Mouse (Mus musculus): ENCODE data around the gene Catsper1. TPM values are rescaled to one million over a fixed set of nuclear protein-coding genes. Genes with fewer than 3 reads are reported as not detected.

The Catsper1 gene
- total and polyA plus RNA-seq, 2 experiments = not detected

- 90% methylated on average over 6 of the region's 6 CpGs for WGBS
- Histone ChIP-seq H3K4me1 (ENCODE audit: control insufficient read depth, insufficient read depth, low read length) (no peaks in the 10 kb centered on the region), H3K4me3 (ENCODE audit: insufficient read depth, low read depth, low read length) (no peak overlapping the region), H3K27ac (replicated peaks; ENCODE audit: insufficient read depth, low read depth, low read length) (no peak overlapping the region), H3K79me2 (ENCODE audit: control insufficient read depth, insufficient read depth, low read length) (no peaks in the 10 kb centered on the region), H3K9ac (ENCODE audit: low read depth, low read length) (no peak overlapping the region), H3K27me3 (ENCODE audit: control insufficient read depth, insufficient read depth, low read length) (peaks cover 3% of the 10 kb centered on the region; the same call in 1 of the 2 replicates), H3K36me3 (ENCODE audit: control insufficient read depth, insufficient read depth, low read length) (no peaks in the 10 kb centered on the region)
- TF ChIP-seq CTCF (IDR thresholded peaks at IDR 0.05; ENCODE audit: low read depth, low read length) (no peak), POLR2A (IDR thresholded peaks at IDR 0.05; ENCODE audit: extremely low read depth, insufficient read depth, low read length) (no peak)
- no peak for DNase-seq (ENCODE audit: extremely low read depth, low read depth, low spot score)
These were observed 35.0 kb upstream of the Catsper1 start for GRCm38 (mm10) chr19:5300588-5300987.

- WGBS = 28% methylated on average over 4 of the region's 4 CpGs
- H3K27me3 ChIP-seq (ENCODE audit: control insufficient read depth, insufficient read depth, low read length) = peaks cover 11% of the 10 kb centered on the region
- H3K4me1 ChIP-seq (ENCODE audit: control insufficient read depth, insufficient read depth, low read length) = no peaks in the 10 kb centered on the region
- no peak overlapping the region for H3K4me3 ChIP-seq (ENCODE audit: insufficient read depth, low read depth, low read length)
- no peaks in the 10 kb centered on the region for H3K79me2 ChIP-seq (ENCODE audit: control insufficient read depth, insufficient read depth, low read length)
- no peak overlapping the region for H3K9ac ChIP-seq (ENCODE audit: low read depth, low read length)
- TF ChIP-seq POLR2A (IDR thresholded peaks at IDR 0.05; ENCODE audit: extremely low read depth, insufficient read depth, low read length) = no peak
- TF ChIP-seq CTCF (IDR thresholded peaks at IDR 0.05; ENCODE audit: low read depth, low read length) = peak; percentile 68
- H3K27ac ChIP-seq (replicated peaks; ENCODE audit: insufficient read depth, low read depth, low read length) = no peak overlapping the region
- DNase-seq (ENCODE audit: extremely low read depth, low read depth, low spot score) = no peak
- no peaks in the 10 kb centered on the region for H3K36me3 ChIP-seq (ENCODE audit: control insufficient read depth, insufficient read depth, low read length)
These were observed 33.1 kb upstream of the Catsper1 start for GRCm38 (mm10) chr19:5302455-5302854.

GRCm38 (mm10) chr19:5306279-5306678 lies 29.3 kb upstream of the Catsper1 start:
- no peaks in the 10 kb centered on the region for H3K4me1 ChIP-seq (ENCODE audit: control insufficient read depth, insufficient read depth, low read length)
- TF ChIP-seq POLR2A (IDR thresholded peaks at IDR 0.05; ENCODE audit: extremely low read depth, insufficient read depth, low read length) (no peak), CTCF (IDR thresholded peaks at IDR 0.05; ENCODE audit: low read depth, low read length) (no peak)
- H3K27ac ChIP-seq (replicated peaks; ENCODE audit: insufficient read depth, low read depth, low read length) = no peak overlapping the region
- H3K4me3 ChIP-seq (ENCODE audit: insufficient read depth, low read depth, low read length) = no peak overlapping the region
- H3K79me2 ChIP-seq (ENCODE audit: control insufficient read depth, insufficient read depth, low read length) = no peaks in the 10 kb centered on the region
- H3K27me3 ChIP-seq (ENCODE audit: control insufficient read depth, insufficient read depth, low read length) = peaks cover 11% of the 10 kb centered on the region
- DNase-seq (ENCODE audit: extremely low read depth, low read depth, low spot score) = no peak
- 86% methylated on average over 6 of the region's 6 CpGs for WGBS
- no peaks in the 10 kb centered on the region for H3K36me3 ChIP-seq (ENCODE audit: control insufficient read depth, insufficient read depth, low read length)
- H3K9ac ChIP-seq (ENCODE audit: low read depth, low read length) = no peak overlapping the region

GRCm38 (mm10) chr19:5306968-5307734 lies 28.4 kb upstream of the Catsper1 start:
- no peaks in the 10 kb centered on the region for H3K79me2 ChIP-seq (ENCODE audit: control insufficient read depth, insufficient read depth, low read length)
- no peaks in the 10 kb centered on the region for H3K4me1 ChIP-seq (ENCODE audit: control insufficient read depth, insufficient read depth, low read length)
- no peak for DNase-seq (ENCODE audit: extremely low read depth, low read depth, low spot score)
- H3K27me3 ChIP-seq (ENCODE audit: control insufficient read depth, insufficient read depth, low read length) = peaks cover 11% of the 10 kb centered on the region
- TF ChIP-seq POLR2A (IDR thresholded peaks at IDR 0.05; ENCODE audit: extremely low read depth, insufficient read depth, low read length) = no peak
- no peak for TF ChIP-seq CTCF (IDR thresholded peaks at IDR 0.05; ENCODE audit: low read depth, low read length)
- peak overlapping the region; percentile 32; the same call in 1 of the 2 replicates for H3K4me3 ChIP-seq (ENCODE audit: insufficient read depth, low read depth, low read length)
- no peaks in the 10 kb centered on the region for H3K36me3 ChIP-seq (ENCODE audit: control insufficient read depth, insufficient read depth, low read length)
- no peak overlapping the region for H3K27ac ChIP-seq (replicated peaks; ENCODE audit: insufficient read depth, low read depth, low read length)
- 31% methylated on average over 98 of the region's 98 CpGs for WGBS
- no peak overlapping the region for H3K9ac ChIP-seq (ENCODE audit: low read depth, low read length)

- H3K27me3 ChIP-seq (ENCODE audit: control insufficient read depth, insufficient read depth, low read length) = peaks cover 11% of the 10 kb centered on the region
- no peak overlapping the region for H3K4me3 ChIP-seq (ENCODE audit: insufficient read depth, low read depth, low read length)
- no peaks in the 10 kb centered on the region for H3K4me1 ChIP-seq (ENCODE audit: control insufficient read depth, insufficient read depth, low read length)
- DNase-seq (ENCODE audit: extremely low read depth, low read depth, low spot score) = no peak
- 82% methylated on average over 7 of the region's 7 CpGs for WGBS
- no peak overlapping the region for H3K9ac ChIP-seq (ENCODE audit: low read depth, low read length)
- TF ChIP-seq POLR2A (IDR thresholded peaks at IDR 0.05; ENCODE audit: extremely low read depth, insufficient read depth, low read length) = no peak
- no peak for TF ChIP-seq CTCF (IDR thresholded peaks at IDR 0.05; ENCODE audit: low read depth, low read length)
- no peaks in the 10 kb centered on the region for H3K36me3 ChIP-seq (ENCODE audit: control insufficient read depth, insufficient read depth, low read length)
- no peaks in the 10 kb centered on the region for H3K79me2 ChIP-seq (ENCODE audit: control insufficient read depth, insufficient read depth, low read length)
- no peak overlapping the region for H3K27ac ChIP-seq (replicated peaks; ENCODE audit: insufficient read depth, low read depth, low read length)
These were observed 26.5 kb upstream of the Catsper1 start for GRCm38 (mm10) chr19:5309025-5309424.

- WGBS = 82% methylated on average over 8 of the region's 8 CpGs
- H3K36me3 ChIP-seq (ENCODE audit: control insufficient read depth, insufficient read depth, low read length) = no peaks in the 10 kb centered on the region
- no peak for DNase-seq (ENCODE audit: extremely low read depth, low read depth, low spot score)
- no peaks in the 10 kb centered on the region for H3K27me3 ChIP-seq (ENCODE audit: control insufficient read depth, insufficient read depth, low read length)
- H3K9ac ChIP-seq (ENCODE audit: low read depth, low read length) = no peak overlapping the region
- H3K27ac ChIP-seq (replicated peaks; ENCODE audit: insufficient read depth, low read depth, low read length) = no peak overlapping the region
- no peak for TF ChIP-seq POLR2A (IDR thresholded peaks at IDR 0.05; ENCODE audit: extremely low read depth, insufficient read depth, low read length)
- no peak for TF ChIP-seq CTCF (IDR thresholded peaks at IDR 0.05; ENCODE audit: low read depth, low read length)
- H3K4me3 ChIP-seq (ENCODE audit: insufficient read depth, low read depth, low read length) = no peak overlapping the region
- no peaks in the 10 kb centered on the region for H3K79me2 ChIP-seq (ENCODE audit: control insufficient read depth, insufficient read depth, low read length)
- H3K4me1 ChIP-seq (ENCODE audit: control insufficient read depth, insufficient read depth, low read length) = no peaks in the 10 kb centered on the region
These were observed 22.4 kb upstream of the Catsper1 start for GRCm38 (mm10) chr19:5313189-5313588.

All from liver, adult 2 months (tissue).